Mouse (Mus musculus): ENCODE measurements at regions not wholly inside any gene's neighbourhood (a gene's known extent, or its start where the extent isn't known, plus 50 kb on each side); places are given as distances from the start of the nearest gene placed in this dataset.

DNA sequence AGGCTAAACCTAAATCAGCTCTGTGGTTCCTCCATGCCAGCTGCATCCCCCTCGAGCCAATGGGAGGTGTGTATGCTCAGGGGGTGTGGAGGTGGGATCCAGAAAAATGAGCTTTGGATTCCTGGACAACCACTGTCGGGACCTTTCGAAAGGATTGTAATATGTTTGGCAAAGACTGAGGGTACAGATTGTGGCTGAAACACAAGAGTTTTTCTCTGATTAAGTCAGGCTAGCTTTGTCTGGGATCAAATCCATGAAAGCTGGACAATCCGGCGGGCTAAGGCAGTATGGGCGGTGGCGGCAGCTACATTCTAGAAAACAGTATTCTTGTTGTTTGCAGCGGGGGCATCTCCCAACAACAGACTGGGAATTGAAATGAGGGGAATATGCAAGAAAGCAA is 93.2 kb downstream of the 2410131K14Rik start:
- TF ChIP-seq TAL1 (IDR thresholded peaks at IDR 0.05; ENCODE audit: low read length) = no peak
- TF ChIP-seq GATA1 (IDR thresholded peaks at IDR 0.05; ENCODE audit: low read length) = no peak

Measured in erythroblast, embryonic 14.5 days (primary cell).